Mouse (Mus musculus): ENCODE results near the gene Ccdc14.
"Not testable (repeated sequence)": the region's sequence is repeated elsewhere in the genome, so short reads cannot be mapped to it uniquely, and the experiment has no call there.

The Ccdc14 gene

GRCm38 (mm10) chr16:34711481-34711880 lies 21.1 kb downstream of the Ccdc14 start:
- DNase-seq (ENCODE audit: low spot score) = no peak

DNA sequence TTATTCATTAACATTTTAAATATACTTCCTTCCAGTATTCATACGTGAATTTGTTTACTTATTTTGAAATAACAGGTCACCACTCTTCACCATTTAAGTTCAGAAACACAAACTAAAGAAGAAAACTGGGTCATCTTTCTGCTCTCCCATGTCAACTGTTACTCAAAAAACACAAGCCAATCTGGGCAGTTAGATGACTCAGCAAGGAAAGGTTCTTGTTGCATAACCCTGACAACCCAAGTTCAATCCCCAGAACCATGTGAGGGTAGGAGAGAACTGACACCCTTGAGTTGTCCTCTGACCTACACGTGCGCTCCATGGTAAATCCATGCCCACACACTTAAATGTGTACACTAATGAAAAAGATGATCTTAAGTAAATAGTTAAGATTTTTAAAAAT lies 34.7 kb downstream of the Ccdc14 start:
- DNase-seq (ENCODE audit: low spot score) = no peak

- DNase-seq (ENCODE audit: low spot score) = not testable (repeated sequence)
Observed at GRCm38 (mm10) chr16:34728610-34729009, 38.2 kb downstream of the Ccdc14 start.

DNA sequence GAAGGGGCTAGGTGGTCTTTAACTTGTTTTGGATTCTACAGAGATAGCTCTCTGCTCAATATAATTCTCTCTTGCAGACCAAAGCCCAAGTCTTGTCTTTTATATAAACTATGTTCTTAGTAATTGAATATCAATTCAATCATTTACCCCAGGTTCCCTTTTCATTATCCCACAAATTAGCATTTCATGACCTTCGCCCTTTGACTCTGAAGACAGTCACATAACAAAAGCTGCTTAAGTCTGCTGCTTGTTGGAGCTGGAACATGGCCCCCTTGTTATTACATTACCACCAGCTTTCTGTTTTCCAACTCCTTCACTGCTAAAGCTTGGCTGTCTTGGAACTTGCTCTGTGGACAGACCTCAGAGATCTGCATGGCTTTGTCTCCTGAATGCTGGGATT lies 39.0 kb downstream of the Ccdc14 start:
- DNase-seq (ENCODE audit: low spot score) = no peak

DNA sequence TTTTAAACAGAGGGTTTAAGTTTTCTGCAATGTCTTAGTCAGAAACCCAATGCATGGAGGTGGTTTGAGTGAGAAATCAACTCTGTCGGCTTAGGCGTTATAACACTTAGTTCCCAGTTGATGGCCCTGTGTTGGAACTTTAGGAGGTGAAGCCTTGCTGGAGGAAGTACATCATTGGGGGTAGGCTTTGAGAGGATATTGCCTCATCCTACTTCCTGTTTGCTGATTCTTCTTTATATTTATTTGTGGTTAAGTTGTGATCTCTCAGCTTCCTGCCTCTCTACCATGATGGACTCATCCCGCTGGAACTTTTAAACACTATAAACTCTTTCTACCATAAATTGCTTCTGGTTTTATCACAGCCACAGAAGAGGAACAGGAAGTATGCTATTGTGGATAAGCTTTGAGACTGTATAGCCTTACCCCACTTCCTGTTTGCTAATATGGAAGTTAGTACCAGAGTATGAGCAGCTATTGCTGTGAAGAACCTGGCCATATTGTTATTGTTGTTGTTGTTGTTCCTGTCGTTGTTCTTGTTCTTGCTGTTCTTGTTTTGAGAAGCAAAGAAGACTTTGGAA lies 48.3 kb downstream of the Ccdc14 start:
- DNase-seq (ENCODE audit: low spot score) = no peak

- DNase-seq (ENCODE audit: low spot score) = no peak
Observed at GRCm38 (mm10) chr16:34742930-34743329, 52.5 kb downstream of the Ccdc14 start.

- peak; percentile 96 for DNase-seq (ENCODE audit: low spot score)
Observed at GRCm38 (mm10) chr16:34745065-34745585, 54.7 kb downstream of the Ccdc14 start, which contains the start of gene Mylk. Gene Mylk (plus strand): TSS chr16:34745210.

- DNase-seq (ENCODE audit: low spot score) = peak; percentile 74
Observed at GRCm38 (mm10) chr16:34748081-34748720, 57.8 kb downstream of the Ccdc14 start.

DNA sequence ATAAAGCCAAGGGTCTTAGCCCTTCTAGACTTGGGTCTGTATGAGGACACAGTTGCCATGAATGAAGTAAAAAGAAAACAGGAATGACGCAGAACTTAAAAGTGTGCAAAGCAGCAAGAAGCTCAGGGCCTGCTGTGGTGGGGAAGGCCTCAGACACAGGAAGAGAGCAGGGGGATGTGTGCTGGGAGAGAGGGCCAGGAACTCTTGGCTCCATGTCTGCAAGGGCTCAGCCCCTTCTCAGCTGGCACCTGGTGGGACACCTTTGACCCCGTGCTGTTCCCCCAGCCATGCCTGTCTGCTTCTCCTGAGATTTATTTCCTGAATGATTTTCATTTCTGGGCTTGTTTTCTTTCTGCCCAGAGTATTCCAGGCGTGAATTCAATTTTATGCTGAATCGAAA lies 59.1 kb downstream of the Ccdc14 start:
- DNase-seq (ENCODE audit: low spot score) = peak; percentile 24

GRCm38 (mm10) chr16:34752026-34752425 lies 61.6 kb downstream of the Ccdc14 start:
- DNase-seq (ENCODE audit: low spot score) = no peak

GRCm38 (mm10) chr16:34752977-34753376 lies 62.6 kb downstream of the Ccdc14 start:
- no peak for DNase-seq (ENCODE audit: low spot score)

DNA sequence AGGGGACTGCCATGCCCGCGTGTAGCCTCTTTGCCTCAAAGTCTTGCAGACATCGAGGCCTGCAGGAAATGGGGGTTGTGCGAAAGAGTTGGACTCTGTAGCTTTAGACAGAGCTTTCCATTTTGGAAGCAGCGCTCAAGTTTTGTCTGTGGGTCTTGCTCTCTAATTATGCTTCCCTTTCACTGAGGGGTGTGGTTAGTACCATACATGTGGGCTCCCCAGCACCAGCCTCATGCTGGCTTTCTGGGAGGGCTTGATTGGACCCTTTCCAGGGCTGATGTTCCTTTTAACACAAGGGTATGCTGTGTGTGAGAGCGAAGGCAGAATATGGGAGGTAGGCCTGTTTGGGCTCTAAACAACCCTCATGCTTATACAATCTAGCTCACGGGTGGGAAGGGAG lies 66.6 kb downstream of the Ccdc14 start:
- DNase-seq (ENCODE audit: low spot score) = no peak

- DNase-seq (ENCODE audit: low spot score) = peak; percentile 37
Observed at GRCm38 (mm10) chr16:34758205-34758604, 67.8 kb downstream of the Ccdc14 start.

- no peak for DNase-seq (ENCODE audit: low spot score)
Observed at GRCm38 (mm10) chr16:34763959-34764591, 73.7 kb downstream of the Ccdc14 start.

- no peak for DNase-seq (ENCODE audit: low spot score)
Observed at GRCm38 (mm10) chr16:34765666-34766065, 75.2 kb downstream of the Ccdc14 start.

DNA sequence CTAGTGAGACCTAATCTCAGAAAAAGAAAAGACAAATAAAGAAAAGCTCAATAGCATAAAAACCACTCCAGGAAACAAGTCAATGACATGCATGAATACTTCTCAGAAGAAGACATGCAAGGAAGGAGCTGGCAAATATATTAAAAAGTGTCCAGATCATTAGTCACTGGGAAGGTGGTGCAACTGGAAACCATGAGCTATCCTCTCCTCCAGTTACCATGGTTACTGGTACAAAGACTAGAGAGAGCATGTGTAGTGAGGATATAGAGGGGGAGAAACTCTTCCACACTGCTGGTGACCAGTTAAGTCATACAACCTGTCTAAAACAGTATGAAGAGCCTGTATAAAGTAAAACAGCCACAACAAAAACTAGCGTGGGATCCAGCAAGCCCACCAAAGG lies 75.8 kb downstream of the Ccdc14 start:
- no peak for DNase-seq (ENCODE audit: low spot score)

- DNase-seq (ENCODE audit: low spot score) = no peak
Observed at GRCm38 (mm10) chr16:34767443-34767842, 77.0 kb downstream of the Ccdc14 start.

DNA sequence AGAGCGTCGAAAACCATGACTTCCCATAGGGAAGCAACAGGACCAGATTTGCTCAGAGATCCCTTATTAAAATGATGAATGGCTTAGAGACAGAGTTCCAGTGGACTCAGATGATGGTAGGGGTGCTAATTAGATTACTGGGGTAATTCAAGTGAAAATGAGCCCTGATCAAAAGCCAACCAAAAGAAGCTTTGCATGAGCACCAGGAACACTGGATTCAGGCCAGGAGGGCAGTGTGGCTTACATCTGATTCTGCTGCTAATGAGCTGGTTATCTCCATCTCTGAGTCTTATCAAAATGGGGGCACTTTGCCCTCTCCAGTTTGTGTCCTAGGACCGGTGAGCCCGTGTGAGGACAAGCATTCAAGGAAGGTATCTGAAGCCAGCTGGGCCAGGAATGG lies 78.0 kb downstream of the Ccdc14 start:
- DNase-seq (ENCODE audit: low spot score) = no peak

- no peak for DNase-seq (ENCODE audit: low spot score)
Observed at GRCm38 (mm10) chr16:34770127-34770526, 79.7 kb downstream of the Ccdc14 start.

GRCm38 (mm10) chr16:34772445-34773032 lies 82.1 kb downstream of the Ccdc14 start:
- peak; percentile 79 for DNase-seq (ENCODE audit: low spot score)
